Mouse (Mus musculus): ENCODE measurements around the gene Dctn3. TPM values are rescaled to one million over a fixed set of nuclear protein-coding genes. Genes with fewer than 3 reads are reported as not detected.

Dctn3 gene
- polyA plus RNA-seq, 1 experiment = 167 TPM

- H3K27ac ChIP-seq (ENCODE audit: insufficient read depth, low read length) = no peak overlapping the region
- TF ChIP-seq CTCF (IDR thresholded peaks at IDR 0.05; ENCODE audit: borderline replicate concordance, insufficient read depth, low read depth, low read length) = peak; percentile 95
- TF ChIP-seq POLR2A (IDR thresholded peaks at IDR 0.05; ENCODE audit: borderline replicate concordance, insufficient read depth, low read length) = no peak
- WGBS = 41% methylated on average over 8 of the region's 8 CpGs
Observed at GRCm38 (mm10) chr4:41737602-41738255, 14.8 kb upstream of the Dctn3 start.

GRCm38 (mm10) chr4:41731052-41731765, 8.2 kb upstream of the Dctn3 start, which contains the start of gene Arid3c:
Gene Arid3c (minus strand): TSS chr4:41731142.
- WGBS = 2% methylated on average over 50 of the region's 50 CpGs
- H3K4me3 ChIP-seq (replicated peaks; ENCODE audit: insufficient read depth, low read depth, low read length) = peak within 1 kb of the TSS; percentile 1
- TF ChIP-seq CTCF (IDR thresholded peaks at IDR 0.05; ENCODE audit: borderline replicate concordance, insufficient read depth, low read depth, low read length) (no peak), POLR2A (IDR thresholded peaks at IDR 0.05; ENCODE audit: borderline replicate concordance, insufficient read depth, low read length) (no peak)
- DNase-seq = no peak
- 0 out of 2 replicates have a peak, but pooled peaks cover 3% of the 10 kb centered on the region for H3K4me1 ChIP-seq (ENCODE audit: control insufficient read depth, insufficient read depth, low read length)
- no peak within 1 kb of the TSS for H3K27ac ChIP-seq (ENCODE audit: insufficient read depth, low read length)
- H3K27me3 ChIP-seq (ENCODE audit: control insufficient read depth, insufficient read depth, low read length) = peaks cover 4% of the 10 kb centered on the region; the same call in 1 of the 2 replicates

More at GRCm38 (mm10) chr4:41737602-41738255, 14.8 kb upstream of the Dctn3 start:
- DNase-seq = peak; percentile 64 to 73
- peaks cover 5% of the 10 kb centered on the region; the same call in 1 of the 2 replicates for H3K4me1 ChIP-seq (ENCODE audit: control insufficient read depth, insufficient read depth, low read length)
- no peak overlapping the region for H3K4me3 ChIP-seq (replicated peaks; ENCODE audit: insufficient read depth, low read depth, low read length)
- H3K27me3 ChIP-seq (ENCODE audit: control insufficient read depth, insufficient read depth, low read length) = no peaks in the 10 kb centered on the region

GRCm38 (mm10) chr4:41726826-41727621, 4.1 kb upstream of the Dctn3 start:
- Histone ChIP-seq H3K27ac (ENCODE audit: insufficient read depth, low read length) (no peak overlapping the region), H3K4me3 (replicated peaks; ENCODE audit: insufficient read depth, low read depth, low read length) (no peak overlapping the region), H3K4me1 (ENCODE audit: control insufficient read depth, insufficient read depth, low read length) (peaks cover 4% of the 10 kb centered on the region; the same call in 1 of the 2 replicates), H3K27me3 (ENCODE audit: control insufficient read depth, insufficient read depth, low read length) (peaks cover 4% of the 10 kb centered on the region; the same call in 1 of the 2 replicates)
- TF ChIP-seq POLR2A (IDR thresholded peaks at IDR 0.05; ENCODE audit: borderline replicate concordance, insufficient read depth, low read length) (no peak), CTCF (IDR thresholded peaks at IDR 0.05; ENCODE audit: borderline replicate concordance, insufficient read depth, low read depth, low read length) (no peak)
- DNase-seq = no peak
- WGBS = 19% methylated on average over 20 of the region's 20 CpGs

GRCm38 (mm10) chr4:41716834-41717233, 6.1 kb downstream of the Dctn3 start:
- no peak for TF ChIP-seq CTCF (IDR thresholded peaks at IDR 0.05; ENCODE audit: borderline replicate concordance, insufficient read depth, low read depth, low read length)
- TF ChIP-seq POLR2A (IDR thresholded peaks at IDR 0.05; ENCODE audit: borderline replicate concordance, insufficient read depth, low read length) = no peak
- Histone ChIP-seq H3K4me1 (ENCODE audit: control insufficient read depth, insufficient read depth, low read length) (peaks cover 5% of the 10 kb centered on the region; the same call in 1 of the 2 replicates), H3K27ac (ENCODE audit: insufficient read depth, low read length) (no peak overlapping the region), H3K4me3 (replicated peaks; ENCODE audit: insufficient read depth, low read depth, low read length) (no peak overlapping the region), H3K27me3 (ENCODE audit: control insufficient read depth, insufficient read depth, low read length) (no peaks in the 10 kb centered on the region)
- DNase-seq = no peak
- 60% methylated on average over 6 of the region's 6 CpGs for WGBS

- 82% methylated on average over 5 of the region's 5 CpGs for WGBS
- peak; percentile 54 to 57 for DNase-seq
- no peak overlapping the region for H3K27ac ChIP-seq (ENCODE audit: insufficient read depth, low read length)
- peaks cover 9% of the 10 kb centered on the region; the same call in 1 of the 2 replicates for H3K4me1 ChIP-seq (ENCODE audit: control insufficient read depth, insufficient read depth, low read length)
- no peak overlapping the region for H3K4me3 ChIP-seq (replicated peaks; ENCODE audit: insufficient read depth, low read depth, low read length)
- no peaks in the 10 kb centered on the region for H3K27me3 ChIP-seq (ENCODE audit: control insufficient read depth, insufficient read depth, low read length)
- TF ChIP-seq POLR2A (IDR thresholded peaks at IDR 0.05; ENCODE audit: borderline replicate concordance, insufficient read depth, low read length) (no peak), CTCF (IDR thresholded peaks at IDR 0.05; ENCODE audit: borderline replicate concordance, insufficient read depth, low read depth, low read length) (peak; percentile 51; the same call in 1 of the 2 replicates)
Observed at GRCm38 (mm10) chr4:41715596-41715995, 7.4 kb downstream of the Dctn3 start.

GRCm38 (mm10) chr4:41715082-41715481, 7.9 kb downstream of the Dctn3 start:
- no peak overlapping the region for H3K27ac ChIP-seq (ENCODE audit: insufficient read depth, low read length)
- H3K4me3 ChIP-seq (replicated peaks; ENCODE audit: insufficient read depth, low read depth, low read length) = no peak overlapping the region
- 46% methylated on average over 8 of the region's 8 CpGs for WGBS
- DNase-seq = no peak
- peaks cover 9% of the 10 kb centered on the region; the same call in 1 of the 2 replicates for H3K4me1 ChIP-seq (ENCODE audit: control insufficient read depth, insufficient read depth, low read length)
- H3K27me3 ChIP-seq (ENCODE audit: control insufficient read depth, insufficient read depth, low read length) = no peaks in the 10 kb centered on the region
- TF ChIP-seq CTCF (IDR thresholded peaks at IDR 0.05; ENCODE audit: borderline replicate concordance, insufficient read depth, low read depth, low read length) (no peak), POLR2A (IDR thresholded peaks at IDR 0.05; ENCODE audit: borderline replicate concordance, insufficient read depth, low read length) (no peak)

GRCm38 (mm10) chr4:41714276-41714675, 8.7 kb downstream of the Dctn3 start:
- TF ChIP-seq CTCF (IDR thresholded peaks at IDR 0.05; ENCODE audit: borderline replicate concordance, insufficient read depth, low read depth, low read length) = peak; percentile 87
- no peak for TF ChIP-seq POLR2A (IDR thresholded peaks at IDR 0.05; ENCODE audit: borderline replicate concordance, insufficient read depth, low read length)
- DNase-seq = peak; percentile 79 to 82
- WGBS = 6% methylated on average over 8 of the region's 8 CpGs
- Histone ChIP-seq H3K4me3 (replicated peaks; ENCODE audit: insufficient read depth, low read depth, low read length) (peak overlapping the region; percentile 33), H3K27ac (ENCODE audit: insufficient read depth, low read length) (no peak overlapping the region), H3K27me3 (ENCODE audit: control insufficient read depth, insufficient read depth, low read length) (no peaks in the 10 kb centered on the region), H3K4me1 (ENCODE audit: control insufficient read depth, insufficient read depth, low read length) (peaks cover 9% of the 10 kb centered on the region; the same call in 1 of the 2 replicates)
